Mouse (Mus musculus) lung, adult 2 months (tissue): Measurements from ENCODE around the gene E2f2.

Source experiments
- CTCF ChIP-seq: fragments of 200-500 bp; IDR thresholded peaks from 2 replicates; pipeline ENCODE4 v1.5.1; 2011; ENCODE audit warnings: mild to moderate bottlenecking, low read length, control low read depth; ENCODE audit not compliant: insufficient read depth
- POLR2A ChIP-seq: fragments of 200-500 bp; IDR thresholded peaks from 2 replicates; pipeline ENCODE4 v1.6.1; 2011; ENCODE audit warnings: low read depth, mild to moderate bottlenecking, control low read depth, low read length, borderline replicate concordance; ENCODE audit errors: extremely low read depth

GRCm38 (mm10) chr4:136195629-136196028, 23.4 kb downstream of the E2f2 start:
- TF ChIP-seq POLR2A = no peak
- no peak for TF ChIP-seq CTCF
